Mouse (Mus musculus): Measurements from ENCODE around the gene Glrx. TPM values are rescaled to one million over a fixed set of nuclear protein-coding genes. Genes with fewer than 3 reads are reported as not detected.
A peak's percentile ranks its signal among the peaks of the same experiment; 100 is the strongest.
"Not testable (repeated sequence)": the region's sequence is repeated elsewhere in the genome, so short reads cannot be mapped to it uniquely, and the experiment has no call there.

Glrx gene
- polyA plus RNA-seq, 1 experiment from 2014 or later: 33.0 TPM

- no peaks in the 10 kb centered on the region for H3K27me3 ChIP-seq
- no peak overlapping the region for H3K4me3 ChIP-seq (replicated peaks)
- peaks cover 9% of the 10 kb centered on the region; the same call in 1 of the 2 replicates for H3K4me1 ChIP-seq (replicated peaks)
- no peaks in the 10 kb centered on the region for H3K9me3 ChIP-seq
- peak; percentile 56; the same call in 1 of the 2 replicates for ATAC-seq
- H3K9ac ChIP-seq (replicated peaks): no peak overlapping the region; the same call in 1 of the 2 replicates
- no peak overlapping the region for H3K4me2 ChIP-seq (replicated peaks)
- H3K36me3 ChIP-seq: no peaks in the 10 kb centered on the region
- H3K27ac ChIP-seq: 0 out of 2 replicates have a peak overlapping the region, but pooled peaks have one; percentile 2
- 50% methylated on average over 3 of the region's 3 CpGs for WGBS
These were observed 20.5 kb upstream of the Glrx start for GRCm38 (mm10) chr13:75818945-75819706.

GRCm38 (mm10) chr13:75819898-75820297 lies 19.8 kb upstream of the Glrx start:
- no peak overlapping the region for H3K9ac ChIP-seq (replicated peaks)
- H3K27me3 ChIP-seq: no peaks in the 10 kb centered on the region
- H3K4me1 ChIP-seq (replicated peaks): peaks cover 9% of the 10 kb centered on the region; the same call in 1 of the 2 replicates
- no peak overlapping the region for H3K4me2 ChIP-seq (replicated peaks)
- H3K4me3 ChIP-seq (replicated peaks): no peak overlapping the region
- ATAC-seq: no peak
- H3K36me3 ChIP-seq: no peaks in the 10 kb centered on the region
- no peak overlapping the region for H3K27ac ChIP-seq
- H3K9me3 ChIP-seq: no peaks in the 10 kb centered on the region

GRCm38 (mm10) chr13:75822366-75822765 lies 17.3 kb upstream of the Glrx start:
- H3K4me2 ChIP-seq (replicated peaks); H3K36me3 ChIP-seq; H3K27ac ChIP-seq; ATAC-seq; H3K4me1 ChIP-seq (replicated peaks); H3K9ac ChIP-seq (replicated peaks); H3K9me3 ChIP-seq; H3K27me3 ChIP-seq; H3K4me3 ChIP-seq (replicated peaks): not testable (repeated sequence)
- WGBS: 80% methylated on average over 4 of the region's 4 CpGs

GRCm38 (mm10) chr13:75823201-75823600 lies 16.5 kb upstream of the Glrx start:
- no peaks in the 10 kb centered on the region for H3K9me3 ChIP-seq
- no peaks in the 10 kb centered on the region for H3K36me3 ChIP-seq
- H3K4me2 ChIP-seq (replicated peaks): no peak overlapping the region
- no peak for ATAC-seq
- H3K9ac ChIP-seq (replicated peaks): no peak overlapping the region
- no peak overlapping the region for H3K4me3 ChIP-seq (replicated peaks)
- 90% methylated on average over 9 of the region's 9 CpGs for WGBS
- peaks cover 4% of the 10 kb centered on the region; the same call in 1 of the 2 replicates for H3K4me1 ChIP-seq (replicated peaks)
- H3K27me3 ChIP-seq: no peaks in the 10 kb centered on the region
- no peak overlapping the region for H3K27ac ChIP-seq

GRCm38 (mm10) chr13:75824611-75825319 lies 14.9 kb upstream of the Glrx start:
- no peak for ATAC-seq
- Histone ChIP-seq H3K4me3 (replicated peaks) (no peak overlapping the region), H3K27ac (no peak overlapping the region), H3K9ac (replicated peaks) (no peak overlapping the region), H3K4me1 (replicated peaks) (no peaks in the 10 kb centered on the region), H3K4me2 (replicated peaks) (no peak overlapping the region), H3K27me3 (no peaks in the 10 kb centered on the region), H3K9me3 (no peaks in the 10 kb centered on the region), H3K36me3 (no peaks in the 10 kb centered on the region)
- WGBS: 83% methylated on average over 5 of the region's 5 CpGs

GRCm38 (mm10) chr13:75825388-75825787 lies 14.3 kb upstream of the Glrx start:
- Histone ChIP-seq H3K4me3 (replicated peaks) (no peak overlapping the region), H3K27me3 (no peaks in the 10 kb centered on the region), H3K27ac (no peak overlapping the region), H3K9ac (replicated peaks) (no peak overlapping the region), H3K36me3 (no peaks in the 10 kb centered on the region), H3K4me2 (replicated peaks) (no peak overlapping the region), H3K4me1 (replicated peaks) (no peaks in the 10 kb centered on the region), H3K9me3 (no peaks in the 10 kb centered on the region)
- 94% methylated on average over 1 of the region's 1 CpGs for WGBS
- no peak for ATAC-seq

GRCm38 (mm10) chr13:75830708-75831107 lies 9.0 kb upstream of the Glrx start:
- no peaks in the 10 kb centered on the region for H3K4me1 ChIP-seq (replicated peaks)
- no peaks in the 10 kb centered on the region for H3K9me3 ChIP-seq
- ATAC-seq: no peak
- no peaks in the 10 kb centered on the region for H3K36me3 ChIP-seq
- H3K27me3 ChIP-seq: no peaks in the 10 kb centered on the region
- H3K27ac ChIP-seq: no peak overlapping the region
- H3K4me2 ChIP-seq (replicated peaks): no peak overlapping the region
- no peak overlapping the region for H3K9ac ChIP-seq (replicated peaks)
- H3K4me3 ChIP-seq (replicated peaks): no peak overlapping the region
- 88% methylated on average over 1 of the region's 1 CpGs for WGBS

- Histone ChIP-seq H3K9ac (replicated peaks) (no peak overlapping the region), H3K27me3 (no peaks in the 10 kb centered on the region), H3K4me1 (replicated peaks) (no peaks in the 10 kb centered on the region), H3K4me2 (replicated peaks) (no peak overlapping the region), H3K27ac (no peak overlapping the region), H3K9me3 (no peaks in the 10 kb centered on the region), H3K36me3 (no peaks in the 10 kb centered on the region), H3K4me3 (replicated peaks) (no peak overlapping the region)
- no peak for ATAC-seq
- WGBS: 90% methylated on average over 6 of the region's 6 CpGs
These were observed 8.0 kb upstream of the Glrx start for GRCm38 (mm10) chr13:75831710-75832109.

GRCm38 (mm10) chr13:75832697-75833096 lies 7.0 kb upstream of the Glrx start:
- no peaks in the 10 kb centered on the region for H3K4me1 ChIP-seq (replicated peaks)
- no peak overlapping the region for H3K27ac ChIP-seq
- H3K9ac ChIP-seq (replicated peaks): no peak overlapping the region
- no peaks in the 10 kb centered on the region for H3K9me3 ChIP-seq
- H3K4me2 ChIP-seq (replicated peaks): no peak overlapping the region
- no peaks in the 10 kb centered on the region for H3K27me3 ChIP-seq
- H3K36me3 ChIP-seq: no peaks in the 10 kb centered on the region
- H3K4me3 ChIP-seq (replicated peaks): no peak overlapping the region
- ATAC-seq: no peak

- Histone ChIP-seq H3K27me3 (no peaks in the 10 kb centered on the region), H3K27ac (no peak overlapping the region), H3K36me3 (no peaks in the 10 kb centered on the region), H3K9me3 (no peaks in the 10 kb centered on the region), H3K4me3 (replicated peaks) (no peak overlapping the region), H3K4me1 (replicated peaks) (no peaks in the 10 kb centered on the region), H3K4me2 (replicated peaks) (no peak overlapping the region), H3K9ac (replicated peaks) (no peak overlapping the region)
- ATAC-seq: no peak
These were observed 6.2 kb upstream of the Glrx start for GRCm38 (mm10) chr13:75833499-75833898.

GRCm38 (mm10) chr13:75835461-75835860 lies 4.2 kb upstream of the Glrx start:
- Histone ChIP-seq H3K27ac (no peak overlapping the region), H3K4me2 (replicated peaks) (no peak overlapping the region), H3K9ac (replicated peaks) (no peak overlapping the region), H3K36me3 (no peaks in the 10 kb centered on the region), H3K9me3 (no peaks in the 10 kb centered on the region), H3K4me3 (replicated peaks) (no peak overlapping the region), H3K4me1 (replicated peaks) (peaks cover 9% of the 10 kb centered on the region; the same call in 1 of the 2 replicates), H3K27me3 (no peaks in the 10 kb centered on the region)
- WGBS: 68% methylated on average over 2 of the region's 2 CpGs
- no peak for ATAC-seq

GRCm38 (mm10) chr13:75838506-75838905 lies 1.2 kb upstream of the Glrx start:
- Histone ChIP-seq H3K4me1 (replicated peaks) (peaks cover 30% of the 10 kb centered on the region), H3K27ac (no peak overlapping the region), H3K9ac (replicated peaks) (no peak overlapping the region), H3K9me3 (no peaks in the 10 kb centered on the region), H3K36me3 (no peaks in the 10 kb centered on the region), H3K4me2 (replicated peaks) (no peak overlapping the region), H3K27me3 (no peaks in the 10 kb centered on the region), H3K4me3 (replicated peaks) (no peak overlapping the region)
- 95% methylated on average over 4 of the region's 4 CpGs for WGBS
- ATAC-seq: no peak
